Mouse (Mus musculus) testis, adult 2 months (tissue): ENCODE measurements around the gene Ano10.

Experiments used
- CTCF ChIP-seq: fragments of 200-500 bp; IDR thresholded peaks from 2 replicates; pipeline ENCODE4 v1.5.1; 2012; ENCODE audit warnings: low read depth, mild to moderate bottlenecking, inconsistent platforms, low read length, moderate library complexity; ENCODE audit not compliant: control insufficient read depth, insufficient read depth, insufficient replicate concordance
- POLR2A ChIP-seq: fragments of 200-500 bp; IDR thresholded peaks from 2 replicates; pipeline ENCODE4 v1.6.1; 2012; ENCODE audit warnings: low read depth, mild to moderate bottlenecking, inconsistent platforms, low read length, moderate library complexity; ENCODE audit not compliant: control insufficient read depth

GRCm38 (mm10) chr9:122185953-122186352, 108.3 kb downstream of the Ano10 start:
- TF ChIP-seq CTCF: no peak
- TF ChIP-seq POLR2A: no peak
